Mouse (Mus musculus): Measurements from ENCODE around the gene Tpcn1. TPM values are rescaled to one million over a fixed set of nuclear protein-coding genes. Genes with fewer than 3 reads are reported as not detected.
A peak's percentile ranks its signal among the peaks of the same experiment; 100 is the strongest.

Gene Tpcn1
- polyA plus RNA-seq, 1 experiment from 2014 or later = 24.8 TPM

DNA sequence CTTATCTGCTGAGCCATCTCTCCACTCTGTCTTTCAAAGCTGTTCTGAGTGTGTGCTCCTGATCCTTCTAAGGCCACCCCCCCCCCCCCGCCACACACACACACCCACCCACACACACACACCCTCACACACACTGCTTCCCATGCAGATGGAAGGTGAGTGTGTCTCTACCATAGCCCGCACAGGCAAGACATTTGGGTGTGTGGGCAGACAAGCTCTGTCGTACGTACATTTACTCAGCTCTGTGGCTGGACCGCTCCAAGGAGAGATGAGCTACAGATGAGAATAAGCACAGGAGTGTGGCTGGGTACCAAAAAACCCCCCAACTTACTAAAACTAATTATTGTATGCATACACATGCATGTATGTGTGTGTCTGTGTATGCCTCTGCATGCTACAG is 37.8 kb downstream of the Tpcn1 start:
- peaks cover 60% of the 10 kb centered on the region for H3K36me3 ChIP-seq (ENCODE audit: control insufficient read depth, insufficient read depth, low read length)
- ATAC-seq (ENCODE audit: low read depth) = no peak
- no peak overlapping the region for H3K4me2 ChIP-seq (ENCODE audit: low read depth, low read length)
- DNase-seq (ENCODE audit: low spot score) = no peak
- H3K4me1 ChIP-seq (ENCODE audit: control insufficient read depth, insufficient read depth, low read length) = no peaks in the 10 kb centered on the region
- H3K27ac ChIP-seq (replicated peaks; ENCODE audit: low read depth, low read length) = no peak overlapping the region
- no peaks in the 10 kb centered on the region for H3K9me3 ChIP-seq (ENCODE audit: control insufficient read depth, low read length)
- H3K4me3 ChIP-seq (ENCODE audit: low read depth, low read length) = no peak overlapping the region
- WGBS = 100% methylated on average over 5 of the region's 5 CpGs
- H3K9ac ChIP-seq (ENCODE audit: low read depth, low read length) = no peak overlapping the region
- no peaks in the 10 kb centered on the region for H3K27me3 ChIP-seq (replicated peaks; ENCODE audit: control insufficient read depth, insufficient read depth, low read length)

GRCm38 (mm10) chr5:120550137-120550536 is 38.3 kb downstream of the Tpcn1 start:
- ATAC-seq (ENCODE audit: low read depth) (no peak), DNase-seq (ENCODE audit: low spot score) (no peak)
- no peaks in the 10 kb centered on the region for H3K9me3 ChIP-seq (ENCODE audit: control insufficient read depth, low read length)
- peaks cover 55% of the 10 kb centered on the region for H3K36me3 ChIP-seq (ENCODE audit: control insufficient read depth, insufficient read depth, low read length)
- 71% methylated on average over 5 of the region's 5 CpGs for WGBS
- no peaks in the 10 kb centered on the region for H3K27me3 ChIP-seq (replicated peaks; ENCODE audit: control insufficient read depth, insufficient read depth, low read length)
- no peaks in the 10 kb centered on the region for H3K4me1 ChIP-seq (ENCODE audit: control insufficient read depth, insufficient read depth, low read length)
- H3K4me3 ChIP-seq (ENCODE audit: low read depth, low read length) = no peak overlapping the region
- no peak overlapping the region for H3K27ac ChIP-seq (replicated peaks; ENCODE audit: low read depth, low read length)
- no peak overlapping the region for H3K9ac ChIP-seq (ENCODE audit: low read depth, low read length)
- H3K4me2 ChIP-seq (ENCODE audit: low read depth, low read length) = no peak overlapping the region

DNA sequence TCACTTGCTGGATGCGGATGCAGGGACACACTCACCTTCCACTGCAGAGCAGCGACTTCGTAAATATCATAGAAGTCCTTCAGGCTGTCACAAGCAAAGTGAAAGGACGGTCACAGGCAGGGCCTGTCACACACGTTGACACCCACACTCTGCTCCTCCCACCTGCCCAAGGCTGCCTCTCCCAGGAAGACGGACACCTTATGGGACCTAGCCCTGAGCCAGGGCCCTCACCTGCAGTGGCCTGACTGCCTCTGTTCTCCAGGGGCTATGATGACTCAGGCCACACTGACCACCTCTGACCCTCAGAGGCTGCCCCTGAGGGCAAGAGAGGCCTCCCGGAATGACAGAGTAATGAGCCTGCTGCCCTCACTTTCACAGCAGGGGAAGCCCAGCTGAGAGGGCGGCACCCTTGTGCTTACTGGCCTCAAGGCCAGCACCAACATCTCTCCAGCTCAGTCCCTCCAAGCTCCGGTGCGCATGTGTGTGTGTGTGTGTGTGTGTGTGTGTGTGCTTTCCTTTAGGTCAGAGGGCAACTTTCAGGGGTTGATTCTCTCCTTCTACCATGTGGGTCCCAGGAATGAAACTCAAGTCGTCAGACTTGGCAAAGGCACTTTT is 40.1 kb downstream of the Tpcn1 start:
- Histone ChIP-seq H3K4me3 (ENCODE audit: low read depth, low read length) (no peak overlapping the region), H3K27ac (replicated peaks; ENCODE audit: low read depth, low read length) (no peak overlapping the region), H3K27me3 (replicated peaks; ENCODE audit: control insufficient read depth, insufficient read depth, low read length) (no peaks in the 10 kb centered on the region), H3K36me3 (ENCODE audit: control insufficient read depth, insufficient read depth, low read length) (peaks cover 56% of the 10 kb centered on the region), H3K4me1 (ENCODE audit: control insufficient read depth, insufficient read depth, low read length) (no peaks in the 10 kb centered on the region), H3K4me2 (ENCODE audit: low read depth, low read length) (no peak overlapping the region), H3K9ac (ENCODE audit: low read depth, low read length) (no peak overlapping the region), H3K9me3 (ENCODE audit: control insufficient read depth, low read length) (no peaks in the 10 kb centered on the region)
- DNase-seq (ENCODE audit: low spot score) (no peak), ATAC-seq (ENCODE audit: low read depth) (no peak)
- WGBS = 60% methylated on average over 11 of the region's 11 CpGs

- Histone ChIP-seq H3K36me3 (ENCODE audit: control insufficient read depth, insufficient read depth, low read length) (peaks cover 50% of the 10 kb centered on the region), H3K27me3 (replicated peaks; ENCODE audit: control insufficient read depth, insufficient read depth, low read length) (no peaks in the 10 kb centered on the region), H3K27ac (replicated peaks; ENCODE audit: low read depth, low read length) (no peak overlapping the region), H3K9me3 (ENCODE audit: control insufficient read depth, low read length) (no peaks in the 10 kb centered on the region), H3K4me2 (ENCODE audit: low read depth, low read length) (no peak overlapping the region), H3K9ac (ENCODE audit: low read depth, low read length) (no peak overlapping the region), H3K4me1 (ENCODE audit: control insufficient read depth, insufficient read depth, low read length) (peaks cover 19% of the 10 kb centered on the region), H3K4me3 (ENCODE audit: low read depth, low read length) (no peak overlapping the region)
- DNase-seq (ENCODE audit: low spot score) (no peak), ATAC-seq (ENCODE audit: low read depth) (no peak)
- WGBS = 51% methylated on average over 5 of the region's 5 CpGs
These were observed 51.8 kb downstream of the Tpcn1 start for GRCm38 (mm10) chr5:120536632-120537031.

DNA sequence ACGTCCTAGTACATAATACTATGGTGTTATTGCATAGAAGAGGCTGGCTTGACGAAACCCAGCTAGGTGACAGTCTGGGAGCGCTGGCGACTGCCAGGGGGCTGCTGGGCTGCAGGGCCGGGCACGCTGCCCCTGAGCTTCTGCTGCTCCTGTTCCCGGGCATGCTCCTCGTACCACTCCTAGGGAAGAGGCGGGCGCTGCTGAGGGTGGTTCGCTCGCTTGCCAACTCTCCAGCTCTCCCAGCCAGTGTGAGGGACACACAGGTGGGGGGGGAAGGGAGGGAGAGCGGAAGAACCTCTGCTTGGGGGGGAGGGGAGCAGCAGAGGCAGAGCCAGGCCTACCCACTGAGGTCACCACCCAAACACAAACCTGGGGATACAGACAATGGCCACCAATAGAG is 52.4 kb downstream of the Tpcn1 start:
- Histone ChIP-seq H3K9ac (ENCODE audit: low read depth, low read length) (peak overlapping the region; percentile 14; the same call in 1 of the 2 replicates), H3K4me2 (ENCODE audit: low read depth, low read length) (no peak overlapping the region)
- 0 out of 2 replicates have a peak, but pooled peaks have one; percentile 15 for ATAC-seq (ENCODE audit: low read depth)

DNA sequence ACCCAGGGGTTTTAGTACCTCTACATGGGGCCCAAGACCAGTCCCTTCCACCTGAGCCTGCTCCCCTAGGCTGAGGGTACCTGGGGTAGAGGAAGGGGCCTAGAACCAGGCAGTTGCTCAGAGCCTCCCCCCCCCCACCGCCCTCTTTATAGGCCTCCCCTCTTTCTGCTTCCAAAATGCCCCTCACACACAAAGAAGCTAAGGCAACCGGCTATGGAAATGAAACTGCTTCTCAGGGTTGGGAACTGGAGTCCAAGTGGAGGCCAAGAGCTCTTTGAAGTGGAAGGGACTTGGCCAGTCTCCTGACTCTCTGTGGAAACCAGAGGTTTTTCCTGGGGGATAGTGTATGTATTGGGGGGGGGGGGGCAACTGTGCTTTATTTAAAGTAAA is 53.8 kb downstream of the Tpcn1 start:
- Histone ChIP-seq H3K27me3 (replicated peaks; ENCODE audit: control insufficient read depth, insufficient read depth, low read length) (no peaks in the 10 kb centered on the region), H3K9me3 (ENCODE audit: control insufficient read depth, low read length) (no peaks in the 10 kb centered on the region), H3K4me2 (ENCODE audit: low read depth, low read length) (no peak overlapping the region), H3K4me3 (ENCODE audit: low read depth, low read length) (no peak overlapping the region), H3K4me1 (ENCODE audit: control insufficient read depth, insufficient read depth, low read length) (peaks cover 19% of the 10 kb centered on the region), H3K36me3 (ENCODE audit: control insufficient read depth, insufficient read depth, low read length) (peaks cover 32% of the 10 kb centered on the region), H3K9ac (ENCODE audit: low read depth, low read length) (peak overlapping the region; percentile 19; the same call in 1 of the 2 replicates), H3K27ac (replicated peaks; ENCODE audit: low read depth, low read length) (peak overlapping the region; percentile 55)
- ATAC-seq (ENCODE audit: low read depth) (peak; percentile 39), DNase-seq (ENCODE audit: low spot score) (peak; percentile 81)
- 29% methylated on average over 2 of the region's 2 CpGs for WGBS

More for the DNA sequence above, 52.4 kb downstream of the Tpcn1 start:
- peaks cover 45% of the 10 kb centered on the region for H3K36me3 ChIP-seq (ENCODE audit: control insufficient read depth, insufficient read depth, low read length)
- no peak for DNase-seq (ENCODE audit: low spot score)
- no peaks in the 10 kb centered on the region for H3K9me3 ChIP-seq (ENCODE audit: control insufficient read depth, low read length)
- 63% methylated on average over 13 of the region's 13 CpGs for WGBS
- H3K27me3 ChIP-seq (replicated peaks; ENCODE audit: control insufficient read depth, insufficient read depth, low read length) = no peaks in the 10 kb centered on the region
- peaks cover 19% of the 10 kb centered on the region for H3K4me1 ChIP-seq (ENCODE audit: control insufficient read depth, insufficient read depth, low read length)
- H3K27ac ChIP-seq (replicated peaks; ENCODE audit: low read depth, low read length) = peak overlapping the region; percentile 77
- no peak overlapping the region for H3K4me3 ChIP-seq (ENCODE audit: low read depth, low read length)

- Histone ChIP-seq H3K9me3 (ENCODE audit: control insufficient read depth, low read length) (no peaks in the 10 kb centered on the region), H3K27ac (replicated peaks; ENCODE audit: low read depth, low read length) (peak overlapping the region; percentile 55), H3K4me2 (ENCODE audit: low read depth, low read length) (no peak overlapping the region), H3K9ac (ENCODE audit: low read depth, low read length) (peak overlapping the region; percentile 19; the same call in 1 of the 2 replicates), H3K4me3 (ENCODE audit: low read depth, low read length) (no peak overlapping the region), H3K36me3 (ENCODE audit: control insufficient read depth, insufficient read depth, low read length) (peaks cover 26% of the 10 kb centered on the region), H3K27me3 (replicated peaks; ENCODE audit: control insufficient read depth, insufficient read depth, low read length) (no peaks in the 10 kb centered on the region), H3K4me1 (ENCODE audit: control insufficient read depth, insufficient read depth, low read length) (peaks cover 19% of the 10 kb centered on the region)
- WGBS = 66% methylated on average over 14 of the region's 15 CpGs
- DNase-seq (ENCODE audit: low spot score) (no peak), ATAC-seq (ENCODE audit: low read depth) (peak; percentile 13; the same call in 1 of the 2 replicates)
These were observed 54.3 kb downstream of the Tpcn1 start for GRCm38 (mm10) chr5:120534071-120534685.

- 0 out of 2 replicates have a peak, but pooled peaks cover 7% of the 10 kb centered on the region for H3K36me3 ChIP-seq (ENCODE audit: control insufficient read depth, insufficient read depth, low read length)
- no peaks in the 10 kb centered on the region for H3K27me3 ChIP-seq (replicated peaks; ENCODE audit: control insufficient read depth, insufficient read depth, low read length)
- DNase-seq (ENCODE audit: low spot score) = no peak
- peaks cover 19% of the 10 kb centered on the region for H3K4me1 ChIP-seq (ENCODE audit: control insufficient read depth, insufficient read depth, low read length)
- no peak overlapping the region for H3K27ac ChIP-seq (replicated peaks; ENCODE audit: low read depth, low read length)
- H3K9me3 ChIP-seq (ENCODE audit: control insufficient read depth, low read length) = no peaks in the 10 kb centered on the region
- ATAC-seq (ENCODE audit: low read depth) = no peak
- H3K4me3 ChIP-seq (ENCODE audit: low read depth, low read length) = no peak overlapping the region
- no peak overlapping the region for H3K9ac ChIP-seq (ENCODE audit: low read depth, low read length)
- 88% methylated on average over 8 of the region's 8 CpGs for WGBS
- H3K4me2 ChIP-seq (ENCODE audit: low read depth, low read length) = no peak overlapping the region
These were observed 56.8 kb downstream of the Tpcn1 start for GRCm38 (mm10) chr5:120531631-120532030.
